Mouse (Mus musculus) urinary bladder, postnatal 4 days (tissue): ENCODE data around the gene Tor2a.
A peak's percentile ranks its signal among the peaks of the same experiment; 100 is the strongest.

ENCODE experiments used
- DNase-seq, 2 experiments: peaks; one replicate each; pipeline ENCODE4 v3.0.0; 2021 to 2022; ENCODE audit warnings: low spot score in 2 of 2

The Tor2a gene

GRCm38 (mm10) chr2:32729547-32729946 lies 27.5 kb upstream of the Tor2a start:
- DNase-seq, result no peak

DNA sequence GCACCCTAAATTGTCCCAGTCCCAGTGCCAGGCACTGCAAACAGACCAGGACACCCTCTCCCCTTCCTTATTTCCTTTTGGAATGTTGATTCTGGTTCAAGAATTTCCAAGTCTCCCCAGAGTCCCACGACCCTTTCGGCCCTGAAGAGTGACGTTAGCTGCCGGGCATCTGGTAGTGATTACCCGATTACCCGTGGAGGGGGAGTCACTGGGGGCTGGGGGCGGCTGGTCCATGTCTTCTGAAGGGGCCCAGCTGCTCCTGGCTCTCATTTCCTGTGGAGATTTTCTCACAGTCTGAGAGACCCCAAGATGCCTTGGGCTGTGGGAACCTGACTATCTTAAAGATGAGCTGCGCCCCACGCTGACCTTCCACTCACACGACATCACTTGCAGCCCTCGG lies 26.2 kb upstream of the Tor2a start:
- no peak for DNase-seq

DNA sequence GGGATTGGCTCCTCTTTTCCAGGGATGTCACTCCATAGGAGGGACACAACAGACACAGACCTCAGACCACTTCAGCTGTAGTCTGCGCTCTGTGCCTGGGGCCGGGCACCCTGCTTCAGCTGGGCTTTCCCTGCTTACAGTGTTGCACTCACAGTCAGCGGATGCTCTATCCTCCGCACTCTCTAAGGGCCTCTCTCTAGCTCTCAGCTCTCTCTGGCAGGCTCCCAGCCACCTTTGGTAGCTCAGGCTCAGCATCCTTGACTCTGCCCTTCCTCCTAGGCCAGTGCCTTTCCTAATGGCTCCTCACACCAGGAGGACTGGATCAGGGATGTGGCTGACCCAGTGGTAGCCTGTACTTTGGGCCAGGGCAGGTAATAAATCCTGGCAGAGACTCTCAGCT lies 25.1 kb upstream of the Tor2a start:
- DNase-seq, result no peak

DNA sequence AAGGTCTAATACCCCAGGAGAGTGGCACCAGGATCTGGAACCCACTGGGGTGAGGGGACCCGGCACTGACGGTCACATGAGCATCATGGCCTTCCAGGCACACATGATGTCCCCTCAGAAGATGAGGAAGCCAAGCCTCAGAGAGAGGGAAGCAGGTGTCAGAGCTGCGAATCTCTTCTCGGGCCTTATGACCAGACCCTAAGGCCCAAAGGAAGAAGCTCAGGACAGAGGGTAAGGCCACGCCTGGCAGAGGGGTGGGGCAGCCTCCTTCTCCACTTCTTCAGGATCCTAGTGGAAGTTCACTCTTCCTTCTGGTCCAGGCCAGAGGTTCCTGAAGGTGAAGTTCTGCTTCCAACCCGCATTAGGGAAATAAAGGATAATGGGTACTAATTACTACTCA lies 24.3 kb upstream of the Tor2a start:
- no peak for DNase-seq

GRCm38 (mm10) chr2:32734480-32734879 lies 22.6 kb upstream of the Tor2a start:
- no peak for DNase-seq

DNA sequence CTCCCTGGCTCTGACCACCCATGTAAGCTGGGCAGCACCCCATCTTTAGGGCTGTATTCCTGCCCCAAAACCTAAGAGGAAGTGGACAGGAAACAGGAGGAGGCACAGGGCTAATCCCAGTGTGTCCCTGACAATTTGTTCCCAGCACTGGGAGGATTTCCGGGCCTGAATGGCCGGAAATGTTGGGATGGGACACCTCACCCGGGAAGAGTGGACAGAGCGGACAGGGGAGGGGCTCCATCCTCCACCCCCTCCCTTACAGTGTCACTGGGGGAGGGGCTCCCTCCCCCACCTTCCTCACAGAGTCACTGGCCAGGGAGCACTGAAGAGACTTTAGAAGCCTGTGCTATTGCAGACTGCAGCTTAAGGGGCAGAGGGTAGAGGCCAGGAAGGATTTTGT lies 22.1 kb upstream of the Tor2a start:
- no peak for DNase-seq

DNA sequence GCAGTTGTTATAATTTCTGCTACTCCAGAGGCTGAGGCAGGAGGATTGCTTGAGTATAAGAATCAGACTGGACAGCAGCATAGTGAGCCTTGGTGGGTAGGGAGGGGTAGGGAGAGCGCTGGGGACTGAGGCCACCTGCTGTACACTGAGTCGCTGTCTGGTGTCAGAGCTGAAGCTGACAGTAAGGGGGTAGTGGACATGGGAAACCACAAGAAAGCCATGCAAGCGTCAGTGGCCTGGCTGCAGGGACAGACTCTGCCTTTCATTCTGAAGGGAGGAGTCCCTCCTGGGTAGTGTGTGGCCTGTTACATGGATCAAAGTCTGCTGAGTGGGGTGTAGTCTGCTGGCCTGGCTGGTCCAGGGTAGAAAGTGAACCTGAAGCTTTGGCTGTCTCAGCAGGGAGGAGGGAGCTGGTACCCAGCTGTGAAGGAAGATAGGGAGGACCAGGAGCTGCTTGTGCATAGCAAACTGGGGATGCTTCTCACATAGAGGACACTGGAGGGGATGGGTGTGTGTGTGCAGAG lies 20.7 kb upstream of the Tor2a start:
- no peak for DNase-seq

GRCm38 (mm10) chr2:32737008-32737407 lies 20.0 kb upstream of the Tor2a start:
- no peak for DNase-seq

DNA sequence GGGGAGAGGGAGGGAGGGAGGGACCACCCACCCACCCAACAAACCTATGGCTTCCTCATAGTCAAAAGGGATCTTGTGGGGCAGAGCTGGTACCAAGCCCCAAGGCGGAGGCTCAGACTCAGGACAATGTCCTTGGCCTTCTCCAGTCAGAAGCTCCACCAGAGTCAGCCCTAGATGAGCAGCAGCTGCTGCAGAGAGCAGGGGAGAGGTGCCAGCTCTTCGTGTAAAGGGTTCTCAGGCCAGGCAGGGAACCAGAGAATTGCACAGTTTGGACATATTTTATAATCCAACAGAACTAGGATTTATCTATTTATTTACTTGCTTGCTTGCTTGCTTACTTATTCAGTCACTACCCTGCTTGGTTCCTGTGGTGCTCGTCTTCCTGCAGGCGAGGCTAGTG lies 17.7 kb upstream of the Tor2a start:
- DNase-seq, result no peak

- no peak for DNase-seq
Observed at GRCm38 (mm10) chr2:32740916-32741272, 16.1 kb upstream of the Tor2a start, which contains the start of gene 6330409D20Rik. Gene 6330409D20Rik (minus strand): TSS chr2:32741016.

GRCm38 (mm10) chr2:32741273-32742172 lies 15.5 kb upstream of the Tor2a start:
- DNase-seq, result no peak

DNA sequence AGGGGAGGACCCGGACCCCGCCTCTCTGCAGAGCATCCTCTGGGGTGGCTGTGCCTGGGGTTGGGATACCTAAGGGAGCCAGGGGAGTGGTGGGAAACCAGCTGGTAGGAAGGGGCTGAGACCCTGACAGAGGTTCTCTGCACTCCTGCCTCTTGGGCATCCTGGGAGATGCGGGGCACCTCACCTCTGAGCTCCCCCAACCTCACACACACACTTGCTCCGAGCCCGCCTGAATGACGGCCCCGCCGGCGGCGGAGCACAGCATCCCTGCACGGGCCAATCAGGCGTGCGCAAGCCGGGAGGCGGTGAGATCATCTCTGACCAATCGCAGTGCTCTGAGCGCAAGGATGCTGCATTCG lies 14.9 kb upstream of the Tor2a start:
- DNase-seq, result no peak

- DNase-seq, result no peak
Observed at GRCm38 (mm10) chr2:32744272-32744982, 12.6 kb upstream of the Tor2a start.

GRCm38 (mm10) chr2:32749082-32749481 lies 8.0 kb upstream of the Tor2a start:
- no peak for DNase-seq

DNA sequence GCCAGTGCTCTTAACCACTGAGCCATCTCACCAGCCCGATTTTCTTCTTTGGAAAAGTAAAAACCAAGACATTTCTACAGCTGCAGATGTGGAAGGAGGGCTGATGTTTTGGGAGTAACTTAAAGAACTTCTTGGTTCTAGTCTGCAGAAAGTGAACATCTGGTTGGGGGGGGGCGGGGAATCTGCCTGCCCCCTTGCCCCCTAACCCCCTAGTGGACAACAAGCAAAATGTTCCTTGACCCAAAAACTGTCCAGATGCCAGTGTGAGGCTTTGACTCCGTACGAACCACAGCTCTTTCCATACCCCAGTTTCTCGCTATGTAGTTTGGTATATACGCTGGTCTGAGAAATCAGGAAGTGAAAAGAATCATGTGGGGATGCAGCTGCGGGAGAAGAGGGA lies 6.8 kb upstream of the Tor2a start:
- DNase-seq, result no peak

DNA sequence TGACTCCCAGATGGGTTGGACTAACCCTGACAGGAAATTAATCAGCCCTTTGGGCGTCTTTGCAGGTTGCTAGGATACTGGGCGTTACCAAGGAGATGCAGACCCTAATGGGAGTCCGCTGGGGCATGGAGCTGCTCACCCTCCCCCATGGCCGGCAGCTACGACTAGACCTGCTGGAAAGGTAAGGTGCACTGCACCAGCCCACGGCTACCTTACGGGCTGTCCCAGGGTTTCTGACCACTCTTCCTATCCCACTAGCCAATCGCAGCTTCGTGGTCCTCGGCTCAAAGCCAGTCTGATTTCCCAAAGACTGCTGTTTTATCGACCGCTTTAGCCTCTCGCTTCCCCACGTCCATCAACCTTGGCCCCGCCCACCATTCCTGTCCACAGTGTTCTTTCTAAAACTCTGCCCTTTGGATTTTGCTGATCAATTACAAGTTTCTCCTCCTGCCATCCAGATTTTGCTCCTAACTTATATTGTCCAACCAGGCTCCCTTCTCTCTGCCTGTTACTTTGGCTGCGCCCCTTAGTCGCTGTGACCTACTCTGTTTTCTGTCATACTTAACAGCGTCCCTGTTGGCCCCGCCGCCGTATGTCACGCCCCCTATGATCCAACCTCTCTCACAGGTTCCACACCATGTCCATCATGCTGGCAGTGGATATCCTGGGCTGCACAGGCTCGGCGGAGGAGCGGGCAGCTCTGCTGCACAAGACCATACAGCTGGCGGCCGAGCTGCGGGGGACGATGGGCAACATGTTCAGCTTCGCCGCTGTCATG lies 6.0 kb upstream of the Tor2a start:
- peak in 1 of 2 experiments; percentile 53 for DNase-seq

GRCm38 (mm10) chr2:32751665-32752033 lies 5.4 kb upstream of the Tor2a start:
- no peak for DNase-seq

GRCm38 (mm10) chr2:32752181-32752580 lies 4.9 kb upstream of the Tor2a start:
- DNase-seq, result no peak

DNA sequence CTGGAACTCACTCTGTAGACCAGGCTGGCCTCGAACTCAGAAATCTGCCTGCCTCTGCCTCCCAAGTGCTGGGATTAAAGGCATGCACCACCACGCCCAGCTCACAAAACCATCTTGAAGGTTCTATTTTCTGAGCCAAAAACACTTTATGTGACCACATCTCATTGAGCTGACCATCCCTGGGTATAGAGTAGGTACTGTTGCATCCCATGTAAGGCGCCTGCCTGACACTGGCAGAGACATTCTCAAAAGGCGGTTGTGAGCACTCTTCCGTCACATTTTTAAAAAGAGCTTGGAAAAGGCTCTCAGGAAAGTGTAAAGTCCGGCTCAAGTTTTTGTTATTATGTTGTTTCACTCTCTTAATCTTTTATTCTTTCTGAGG lies 369 bp upstream of the Tor2a start:
- no peak for DNase-seq

GRCm38 (mm10) chr2:32758503-32758902 lies 1.5 kb downstream of the Tor2a start:
- no peak for DNase-seq

- no peak for DNase-seq
Observed at GRCm38 (mm10) chr2:32759001-32759400, 2.0 kb downstream of the Tor2a start.

DNA sequence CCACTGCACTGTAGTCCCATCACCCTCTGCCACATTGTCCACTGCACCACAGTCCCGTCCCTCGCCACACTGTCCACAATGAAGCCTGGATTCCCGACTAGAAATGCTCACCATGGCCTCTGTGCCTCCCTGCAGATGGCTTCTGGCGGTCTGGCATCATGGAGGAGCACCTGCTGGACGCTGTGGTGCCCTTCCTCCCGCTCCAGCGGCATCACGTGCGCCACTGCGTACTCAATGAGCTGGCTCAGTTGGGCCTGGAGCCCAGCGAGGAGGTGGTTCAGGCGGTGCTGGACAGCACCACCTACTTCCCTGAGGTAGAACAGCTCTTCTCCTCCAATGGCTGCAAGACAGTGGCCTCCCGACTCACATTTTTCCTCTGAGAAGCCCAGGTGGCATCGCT lies 4.3 kb downstream of the Tor2a start:
- DNase-seq, result no peak
